Mouse (Mus musculus) right cerebral cortex, postnatal 36 days (tissue): ENCODE measurements around the gene Clca3a1.
A peak's percentile ranks its signal among the peaks of the same experiment; 100 is the strongest.

Experiments
- DNase-seq, 2 experiments: peaks; one replicate each; pipeline ENCODE4 v3.0.0; 2022; ENCODE audit warnings: low spot score in 2 of 2, mixed read lengths in 1 of 2

Clca3a1 gene

DNA sequence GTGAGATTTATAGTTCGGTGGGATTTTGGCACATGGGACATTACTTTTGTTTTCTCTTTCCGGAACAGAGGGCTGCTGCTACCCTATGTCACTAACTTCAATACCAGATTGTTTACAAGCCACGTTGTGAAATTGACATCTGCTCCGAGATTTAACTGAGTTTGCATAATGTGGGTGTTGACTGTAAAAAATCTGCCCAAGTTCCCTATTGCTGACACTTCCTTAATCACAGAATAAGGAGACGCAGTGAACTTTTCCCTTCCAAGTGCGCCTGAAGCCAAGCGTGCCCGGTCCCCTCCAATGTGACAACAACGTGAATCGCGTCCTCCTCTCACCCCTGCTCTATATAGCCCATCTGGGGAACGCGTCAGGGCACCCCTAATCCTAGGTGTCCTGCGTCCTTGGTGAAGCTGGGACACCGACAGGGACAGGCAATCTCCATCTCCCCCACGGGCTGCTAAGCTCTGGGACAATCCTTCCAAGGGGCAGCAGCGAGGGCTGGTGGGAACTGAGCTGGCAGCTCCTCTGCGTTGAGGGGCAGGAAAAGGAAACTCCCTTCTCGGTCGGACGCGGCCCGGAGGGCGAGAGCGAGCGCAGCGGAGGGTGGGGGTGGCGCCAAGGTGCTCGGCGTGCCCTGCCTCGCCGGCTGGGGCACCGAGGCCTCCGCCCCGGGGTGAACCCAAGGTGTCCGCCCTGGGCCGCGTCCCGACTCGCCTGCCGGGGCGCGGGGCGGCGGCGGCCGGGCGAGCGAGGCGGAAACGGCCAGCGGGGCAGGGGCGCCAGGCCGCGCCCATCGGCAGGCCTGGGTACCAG lies 41.5 kb downstream of the Clca3a1 start:
- DNase-seq: peak in 1 of 2 experiments; percentile 34

DNA sequence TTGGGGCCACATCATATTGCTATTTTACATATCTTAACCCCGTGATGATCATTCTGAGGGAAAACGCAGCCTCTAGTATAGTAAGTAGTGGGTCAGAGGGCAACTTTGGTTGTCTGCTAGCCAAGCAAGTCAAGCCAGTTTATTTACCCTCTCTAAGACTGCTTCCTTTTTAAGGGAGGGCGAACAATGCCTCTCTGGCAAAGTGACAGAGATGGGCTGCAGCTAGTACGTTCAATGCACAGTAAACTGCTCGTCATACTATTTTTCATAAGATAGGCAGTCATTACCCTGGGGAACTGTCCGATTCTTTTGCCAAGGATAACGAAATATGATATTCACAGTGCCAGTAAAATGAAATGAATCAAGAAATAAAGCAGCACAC lies 42.1 kb downstream of the Clca3a1 start:
- DNase-seq: no peak

- DNase-seq: no peak
Measured at GRCm38 (mm10) chr3:144717835-144718234, 42.9 kb downstream of the Clca3a1 start.

DNA sequence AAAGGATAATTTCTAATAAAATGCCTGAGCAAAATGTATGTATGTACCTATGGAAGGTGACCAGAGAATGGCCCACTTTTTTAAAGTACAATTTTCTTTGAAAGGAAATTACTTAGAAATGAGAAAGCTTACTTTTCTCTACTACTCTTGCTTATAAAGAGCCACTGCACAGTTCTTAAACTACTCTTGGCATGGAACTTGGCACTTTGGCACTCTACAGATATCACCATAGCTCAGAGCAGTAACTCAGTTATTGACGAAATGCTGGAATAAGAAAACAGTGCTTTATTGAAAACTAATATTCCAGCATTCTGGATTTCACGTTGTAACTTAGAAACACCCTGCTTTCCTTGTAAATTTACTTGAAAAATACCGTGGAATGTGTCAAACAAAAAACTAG lies 43.7 kb downstream of the Clca3a1 start:
- DNase-seq: no peak

DNA sequence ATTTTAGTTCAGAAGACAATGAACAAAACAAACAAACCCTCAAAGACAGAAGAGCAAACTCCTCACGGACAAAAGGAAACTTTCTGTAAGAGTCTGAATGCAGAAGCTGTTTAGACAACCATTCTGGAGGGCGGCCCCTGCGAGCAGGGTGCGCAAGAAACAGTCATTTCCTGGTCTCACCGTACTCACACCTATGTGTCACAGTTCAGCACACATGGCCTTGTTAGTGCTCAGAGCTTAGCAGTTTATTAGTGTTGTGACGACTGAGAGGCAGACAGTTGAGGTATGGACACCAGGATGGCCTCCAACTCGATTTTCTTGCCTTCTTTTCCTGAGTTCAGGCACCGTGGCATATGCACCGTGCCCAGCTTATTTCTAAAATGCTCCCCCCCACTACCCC lies 44.9 kb downstream of the Clca3a1 start:
- DNase-seq: no peak

DNA sequence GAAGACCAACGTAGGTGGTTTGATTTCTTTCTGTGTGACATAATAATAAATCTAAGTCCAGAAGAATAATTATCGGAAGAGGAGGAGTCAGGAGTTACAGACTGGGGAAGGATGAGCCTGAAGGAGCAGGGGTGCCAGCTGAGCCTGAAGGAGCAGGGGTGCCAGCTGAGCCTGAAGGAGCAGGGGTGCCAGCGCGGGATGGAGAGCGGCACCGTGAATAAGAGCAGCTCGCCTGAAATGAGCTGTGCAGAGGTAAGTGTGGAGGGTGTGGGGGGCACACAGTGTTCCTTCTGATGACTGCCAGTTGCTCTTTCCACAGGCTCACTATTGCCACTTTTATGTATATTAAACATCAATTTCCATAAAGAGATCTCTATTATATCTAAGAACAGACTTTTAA lies 45.7 kb downstream of the Clca3a1 start:
- DNase-seq: no peak

DNA sequence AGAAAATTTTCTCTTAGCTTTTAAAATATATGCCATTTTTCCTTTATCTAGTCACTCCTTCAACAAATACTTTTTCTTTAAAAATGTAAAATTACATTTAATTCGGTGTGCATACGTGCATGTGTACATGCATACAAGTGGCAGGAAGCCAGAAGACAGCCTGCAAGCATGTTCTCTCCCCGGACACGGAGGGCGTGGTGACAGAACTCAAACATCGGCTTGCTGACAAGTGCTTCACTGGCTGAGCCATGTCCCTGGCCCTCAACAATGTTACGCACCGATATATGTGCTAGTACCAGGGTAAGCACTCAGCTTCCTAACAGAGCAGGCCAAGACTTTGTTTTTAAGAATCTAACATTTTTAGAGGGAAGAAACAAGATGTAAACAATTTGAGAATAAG lies 46.2 kb downstream of the Clca3a1 start:
- no peak for DNase-seq

DNA sequence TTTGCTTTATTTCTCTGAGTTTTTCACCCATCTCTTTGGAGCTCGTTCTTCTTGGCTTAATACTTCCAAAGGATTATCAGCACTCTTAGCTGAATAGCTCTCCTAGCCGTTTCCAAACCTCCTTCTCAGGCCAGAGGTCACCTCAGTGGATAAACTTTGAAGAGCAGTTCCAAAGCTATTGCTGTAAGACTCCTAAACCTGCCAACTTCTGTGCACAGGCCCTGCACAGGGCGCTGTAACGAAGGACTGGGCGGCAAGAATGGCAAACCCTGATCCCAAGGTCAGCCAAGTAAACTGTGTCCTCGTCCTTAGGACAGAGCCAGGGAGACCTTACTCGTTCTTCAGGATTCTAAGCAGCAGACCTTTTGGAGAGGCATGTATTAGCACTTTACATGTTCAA lies 46.7 kb downstream of the Clca3a1 start:
- DNase-seq: no peak

GRCm38 (mm10) chr3:144711607-144712206 lies 49.1 kb downstream of the Clca3a1 start:
- no peak for DNase-seq

DNA sequence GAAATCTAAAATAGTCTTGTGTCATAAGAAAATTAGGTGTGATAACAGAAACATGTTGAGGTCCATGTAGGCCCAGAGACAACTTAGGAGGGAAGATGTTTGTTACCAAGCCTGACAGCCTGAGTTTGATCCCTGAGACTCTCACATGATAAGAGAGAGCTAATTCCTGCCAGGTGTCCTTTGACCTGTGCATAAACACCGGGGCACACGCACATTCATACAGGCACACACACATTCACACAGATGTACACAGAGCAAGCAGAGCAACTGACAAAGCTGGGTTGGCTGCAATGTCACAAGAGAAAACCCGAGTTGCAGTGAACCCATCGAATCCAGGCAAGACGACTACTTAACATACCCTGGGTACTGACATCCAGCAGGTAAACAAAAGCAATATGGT lies 52.2 kb downstream of the Clca3a1 start:
- no peak for DNase-seq

DNA sequence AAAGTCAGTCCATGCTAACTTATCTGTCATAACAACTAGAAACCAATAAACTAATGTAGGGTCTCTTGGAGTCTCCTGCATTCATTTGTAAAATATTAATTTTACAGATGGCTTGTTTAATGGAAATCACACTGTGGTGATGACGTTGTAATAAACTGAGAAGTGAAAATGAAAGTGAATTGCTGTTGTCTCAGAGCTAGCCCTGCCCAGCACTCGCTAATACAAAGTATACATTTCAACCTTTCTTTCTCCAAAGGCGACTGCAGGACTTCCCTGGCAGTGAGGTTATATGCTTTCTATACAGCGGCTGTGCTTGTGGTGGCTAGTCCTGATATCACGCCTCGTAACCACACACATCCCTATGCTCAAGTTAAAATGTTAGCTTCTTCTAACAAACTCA lies 56.8 kb downstream of the Clca3a1 start:
- DNase-seq: no peak

DNA sequence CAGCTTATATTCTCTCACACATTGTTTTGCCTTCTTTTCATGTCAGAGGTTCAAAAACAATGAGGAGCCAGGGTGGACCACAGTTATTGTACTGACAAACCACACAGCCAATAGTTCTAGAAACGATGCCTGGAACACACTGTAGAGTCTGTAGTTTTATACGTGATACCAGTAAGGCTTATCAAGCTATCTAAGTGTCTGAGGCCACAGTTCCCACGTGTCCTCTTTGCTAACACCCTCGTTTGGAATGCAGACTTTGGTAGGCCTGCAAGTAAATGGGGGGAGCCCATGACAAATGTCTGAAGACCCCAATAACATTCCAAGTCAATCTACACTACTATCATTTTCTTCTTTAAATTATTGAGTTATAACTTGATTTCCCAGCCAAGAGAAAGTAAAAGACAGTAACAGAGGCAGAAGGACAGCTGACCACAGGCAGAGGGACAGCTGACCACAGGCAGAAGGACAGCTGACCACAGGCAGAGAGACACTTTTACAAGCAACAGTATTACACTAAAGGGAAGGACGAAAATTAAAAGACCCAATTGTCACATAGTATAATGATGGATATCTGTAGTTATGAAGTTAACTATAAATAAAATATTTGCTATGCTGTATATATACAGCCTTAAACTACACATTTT lies 61.9 kb downstream of the Clca3a1 start:
- DNase-seq: no peak

GRCm38 (mm10) chr3:144697942-144698341 lies 62.8 kb downstream of the Clca3a1 start:
- DNase-seq: no peak

DNA sequence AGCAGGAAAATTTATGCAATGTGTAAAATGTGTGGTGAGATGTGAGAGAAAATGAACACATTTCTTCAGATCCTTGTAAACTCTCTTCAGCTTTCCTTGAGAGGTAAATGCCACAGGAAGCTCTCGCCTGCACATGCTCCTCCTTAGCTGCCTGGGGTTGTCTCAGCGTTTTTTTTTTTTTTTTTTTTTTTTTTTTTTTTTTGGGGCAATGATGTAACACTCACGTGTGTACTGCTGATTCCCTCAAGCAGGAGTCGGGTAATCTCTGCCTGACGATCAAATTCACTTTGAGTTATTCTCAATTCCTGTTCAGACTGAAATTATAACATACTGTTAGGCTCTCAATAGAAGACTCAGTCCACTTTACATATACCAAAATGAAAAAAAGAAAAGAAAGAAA lies 63.6 kb downstream of the Clca3a1 start:
- DNase-seq: no peak

- DNase-seq: no peak
Measured at GRCm38 (mm10) chr3:144694941-144695340, 65.8 kb downstream of the Clca3a1 start.

DNA sequence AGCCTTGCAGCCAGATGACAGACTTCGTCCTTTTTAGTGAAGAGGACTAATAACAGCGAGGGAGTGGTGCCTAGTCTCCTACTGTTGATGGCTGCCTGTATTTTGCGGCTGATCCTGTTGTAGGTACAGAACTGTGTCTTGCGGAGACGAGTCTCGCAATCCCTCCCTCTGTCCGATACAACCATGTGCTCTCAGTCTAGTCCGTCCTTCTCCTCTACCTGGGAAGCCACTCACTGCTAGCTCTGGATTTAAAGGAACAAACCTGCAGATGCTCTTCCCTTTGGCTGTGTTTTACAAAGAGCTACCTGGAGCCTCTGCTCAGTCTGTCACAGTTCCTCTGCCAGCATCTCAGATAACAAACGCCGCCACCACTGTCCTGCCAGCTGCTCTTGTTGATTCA lies 66.7 kb downstream of the Clca3a1 start:
- DNase-seq: no peak

- DNase-seq: no peak
Measured at GRCm38 (mm10) chr3:144692052-144692451, 68.7 kb downstream of the Clca3a1 start.

GRCm38 (mm10) chr3:144689236-144689635 lies 71.5 kb downstream of the Clca3a1 start:
- no peak for DNase-seq

DNA sequence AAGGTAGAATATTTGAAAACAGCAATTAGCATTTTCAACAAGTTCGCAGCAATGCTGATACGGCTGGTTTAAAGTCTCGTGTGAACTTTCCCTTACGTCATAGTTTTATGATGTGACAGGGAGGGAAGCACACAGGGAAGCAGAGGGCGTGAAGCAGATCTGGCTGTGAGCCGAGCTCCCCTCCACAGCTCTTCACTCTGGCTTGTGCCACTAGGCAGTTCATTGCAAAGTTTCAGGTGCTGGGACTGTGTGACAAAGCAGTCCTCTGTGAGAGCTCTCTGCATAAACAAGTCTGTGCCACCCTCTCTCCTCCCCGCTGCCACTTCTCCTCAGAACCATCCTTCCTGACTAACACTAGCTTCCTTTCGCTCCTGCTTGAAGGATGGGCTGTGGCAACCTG lies 72.5 kb downstream of the Clca3a1 start:
- DNase-seq: no peak

- no peak for DNase-seq
Measured at GRCm38 (mm10) chr3:144687618-144688017, 73.2 kb downstream of the Clca3a1 start.

- no peak for DNase-seq
Measured at GRCm38 (mm10) chr3:144686146-144686545, 74.6 kb downstream of the Clca3a1 start.

- DNase-seq: no peak
Measured at GRCm38 (mm10) chr3:144683136-144683814, 77.5 kb downstream of the Clca3a1 start.
